Mouse (Mus musculus) left cerebral cortex, postnatal 4 days (tissue): ENCODE data around the gene Mapkapk3. TPM values are rescaled to one million over a fixed set of nuclear protein-coding genes. Genes with fewer than 3 reads are reported as not detected.
A peak's percentile ranks its signal among the peaks of the same experiment; 100 is the strongest.

Experiments
- DNase-seq: peaks from one replicate; pipeline ENCODE4 v3.0.0-alpha.2; 2022
- intact Hi-C: fragments of 180-260 bp; cut with DNase I; formaldehyde crosslinking; loops from one replicate; pipeline ENCODE4 v1.15.1; 2025
- microRNA-seq: library from miRNA; unstranded; fragments of <30 nt; microRNA quantifications from one replicate; pipeline ENCODE4 v1.2.0, GENCODE M21; 2022
- total RNA-seq, 2 experiments: library from RNA; stranded (reverse); gene quantifications; 2 replicates each; pipeline ENCODE4 v1.2.3; 2021

Gene Mapkapk3
- total RNA-seq, 2 experiments from 2014 or later: 3.3 to 4.8 TPM

DNA sequence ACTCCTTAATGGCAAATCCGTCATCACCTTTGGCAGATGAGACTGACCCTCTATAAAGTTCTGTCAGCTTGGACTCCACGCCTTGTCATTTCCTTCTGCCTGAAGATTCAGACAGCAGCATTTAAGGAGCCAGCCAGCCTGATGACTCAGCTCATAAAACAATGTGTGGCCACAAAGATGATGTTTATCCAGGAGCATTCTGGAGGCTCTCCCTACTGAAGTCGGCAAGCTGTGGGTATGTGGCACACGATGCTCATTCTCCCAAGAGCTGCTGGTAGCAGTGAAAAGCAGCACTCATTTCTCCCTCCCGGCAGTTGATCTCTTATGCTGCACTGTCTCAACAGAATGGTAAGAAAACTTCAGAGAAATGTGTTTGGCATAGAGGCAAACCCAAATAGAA, 54.4 kb downstream of the Mapkapk3 start:
- intact Hi-C loops: no loop called here

DNA sequence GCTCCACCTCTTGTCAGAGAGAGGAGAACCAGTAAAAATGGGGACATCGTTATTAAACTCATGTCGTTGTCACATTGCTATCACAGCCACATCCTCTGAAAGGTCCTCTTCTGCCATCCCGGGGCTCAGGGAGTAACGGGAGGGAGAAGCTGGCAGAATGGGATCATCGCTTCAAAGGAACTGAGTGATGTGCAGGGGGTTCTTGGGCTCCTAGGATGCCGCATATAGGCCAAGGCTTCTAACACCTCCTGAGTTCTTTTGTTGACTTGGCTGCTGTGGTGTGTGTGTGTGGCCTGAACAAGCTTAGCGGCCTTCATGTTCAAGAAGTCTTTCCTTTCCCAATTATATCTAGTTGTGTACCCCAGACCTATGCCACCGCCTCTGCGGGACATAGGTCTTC, 57.5 kb downstream of the Mapkapk3 start:
- intact Hi-C loops: no loop called here
- no peak for DNase-seq

More for the DNA sequence above, 54.4 kb downstream of the Mapkapk3 start:
- no peak for DNase-seq

DNA sequence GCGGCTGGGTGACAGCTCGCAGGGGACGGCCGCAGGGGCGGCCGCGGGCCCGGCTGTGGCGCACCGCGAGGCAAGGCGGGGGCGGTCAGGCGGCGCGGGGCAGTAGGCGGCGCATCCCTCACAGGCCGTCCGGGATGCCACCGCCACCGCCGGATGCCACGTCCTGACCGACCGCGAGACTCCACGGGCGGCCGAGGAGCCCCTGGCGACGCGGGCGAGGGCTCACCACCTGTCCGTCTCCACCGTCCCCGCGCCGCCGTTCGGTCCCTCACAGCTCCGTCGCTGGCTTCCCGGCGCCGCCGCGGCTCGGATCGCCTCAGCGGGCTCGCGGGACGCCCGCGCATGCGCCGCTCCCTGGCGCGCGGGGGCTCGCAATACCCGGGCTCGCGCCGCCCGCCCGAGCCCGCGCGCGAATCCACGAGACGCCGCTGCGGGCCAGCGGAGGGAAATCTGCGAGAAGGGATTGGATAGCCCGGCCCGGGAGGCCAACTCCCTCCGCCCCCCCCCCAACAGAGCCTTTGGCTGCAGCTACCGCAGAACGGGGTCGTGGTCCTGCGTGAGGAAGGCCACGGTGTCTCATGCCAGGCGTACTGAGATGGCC, 58.0 kb downstream of the Mapkapk3 start, which contains the start of gene Dock3:
Dock3 (minus strand) TSS at position 371 of the 601 bp plus-strand sequence.
- DNase-seq: peak; percentile 81
- intact Hi-C loops: no loop called here

DNA sequence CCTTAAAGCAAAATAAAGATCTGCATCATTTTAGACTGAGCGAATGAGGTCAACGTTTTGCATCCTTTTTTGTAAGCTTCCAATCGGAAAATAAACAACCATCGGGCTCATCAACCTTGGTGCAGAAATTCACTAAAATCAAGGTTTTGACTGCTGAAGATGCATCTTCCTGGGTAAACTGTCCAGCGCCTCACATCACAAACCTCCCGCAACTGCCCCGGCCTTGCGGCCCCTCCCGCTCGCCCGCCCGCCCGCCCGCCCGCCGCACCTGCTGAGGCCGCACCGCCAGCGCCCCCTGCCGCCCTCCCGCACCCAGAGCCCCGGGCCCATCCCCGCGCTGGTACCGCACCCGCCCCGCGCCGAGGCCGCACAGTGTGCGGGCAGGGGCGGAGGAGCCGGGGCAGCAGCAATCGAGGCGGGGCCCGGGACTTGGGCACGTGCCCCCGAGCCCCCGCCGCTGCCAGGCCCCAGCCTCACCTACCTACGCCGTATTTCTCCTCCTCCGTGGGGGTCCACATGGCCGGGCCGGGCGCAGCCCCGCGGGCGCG, 58.6 kb downstream of the Mapkapk3 start:
- DNase-seq: peak; percentile 80
- intact Hi-C loops: no loop called here

DNA sequence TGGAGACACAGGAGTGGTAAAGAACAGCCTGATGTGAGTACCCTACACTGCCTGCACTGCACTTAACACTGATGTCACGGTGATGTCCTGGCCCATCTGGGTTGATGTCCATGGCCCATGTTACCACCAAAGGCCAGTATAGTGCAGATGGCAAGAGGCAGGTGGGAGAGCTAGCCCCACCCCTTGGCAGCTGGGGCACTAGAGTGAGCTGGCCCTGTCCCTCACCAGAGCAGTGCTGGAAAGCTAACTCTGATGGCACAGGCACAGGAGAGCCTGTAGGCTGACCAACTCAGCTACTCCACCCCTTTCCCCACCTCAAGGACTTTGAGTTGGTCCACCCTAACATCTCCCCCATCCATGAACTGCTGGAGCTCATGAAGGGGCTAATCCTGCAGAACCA, 65.1 kb downstream of the Mapkapk3 start:
- DNase-seq: peak; percentile 29
- intact Hi-C loops: no loop called here

Small RNAs within 50 kb of the gene (microRNA-seq; reads per million reads assigned to microRNA genes)
- gene Gm22238: not detected

Other genes starting within 250 kb of the Mapkapk3 start
- 100 to 1,000 TPM; 159 to 181 TPM for gene Dock3, start 58.0 kb downstream of the Mapkapk3 start, total RNA-seq
- 10 to 100 TPM; 16.4 to 17.5 TPM for gene Cish, start 6.1 kb upstream of the Mapkapk3 start, total RNA-seq
- gene Hemk1, start 48.5 kb upstream of the Mapkapk3 start, total RNA-seq: 10 to 100 TPM; 15.9 to 18.1 TPM
- 1 to 10 TPM; 5.3 to 5.4 TPM for gene 6430571L13Rik, start 50.7 kb upstream of the Mapkapk3 start, total RNA-seq
- 10 to 100 TPM; 31.9 to 50.0 TPM for gene Cacna2d2, start 109.7 kb upstream of the Mapkapk3 start, total RNA-seq
- 10 to 100 TPM; 29.4 to 30.4 TPM for gene Tmem115, start 244.1 kb upstream of the Mapkapk3 start, total RNA-seq